Mouse (Mus musculus): ENCODE data around the gene Dkkl1. TPM values are rescaled to one million over a fixed set of nuclear protein-coding genes. Genes with fewer than 3 reads are reported as not detected.

Dkkl1 gene
- polyA plus RNA-seq, 1 experiment from 2014 or later = 1.5 TPM

DNA sequence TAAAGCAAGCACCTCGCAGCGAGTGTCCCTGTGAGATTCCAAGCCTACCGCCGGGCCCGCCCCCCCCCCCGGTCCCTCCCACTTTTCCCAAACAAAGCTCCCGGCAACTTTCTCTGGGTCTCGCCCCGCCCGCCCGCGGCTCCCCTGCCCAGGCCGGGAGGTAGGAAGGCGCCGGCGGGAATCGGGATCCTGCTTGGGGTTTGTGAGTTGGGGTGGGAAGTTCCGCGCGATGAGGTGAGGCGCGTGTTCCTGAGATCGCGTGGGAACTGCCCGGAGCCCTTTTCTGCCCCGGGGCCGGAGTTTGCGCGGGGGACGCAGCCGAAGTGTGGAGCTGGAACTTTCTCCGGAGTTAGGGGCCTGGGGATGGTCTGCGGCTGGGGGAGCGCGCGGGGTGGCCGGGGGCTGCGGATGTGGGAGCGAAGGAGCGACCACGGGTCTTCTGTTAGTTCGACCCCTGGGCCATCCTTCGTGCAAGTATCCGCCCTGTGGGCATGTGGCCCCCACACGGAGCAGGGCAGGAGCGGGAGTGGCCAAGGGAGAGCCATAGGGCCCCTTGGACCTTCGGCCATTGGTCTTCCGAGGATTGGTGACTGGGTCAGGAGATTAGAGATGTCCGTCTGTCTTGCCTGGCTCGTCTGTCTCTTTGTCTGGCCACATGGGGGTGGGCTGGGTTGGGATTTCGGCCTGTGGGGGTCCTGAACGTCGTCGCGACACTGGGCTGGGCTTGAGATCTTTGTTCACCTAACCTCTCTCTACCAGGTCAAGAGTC, 3.9 kb upstream of the Dkkl1 start, which contains the start of gene Tead2:
Gene Tead2, plus strand, starts transcription at position 81 of the 769 bp plus-strand sequence.
- Histone ChIP-seq H3K9me3 (replicated peaks; ENCODE audit: control insufficient read depth, low read length) (no peaks in the 10 kb centered on the region), H3K27me3 (ENCODE audit: control insufficient read depth, insufficient read depth, low read depth, low read length) (peaks cover 19% of the 10 kb centered on the region), H3K4me2 (ENCODE audit: low read depth, low read length) (peak within 1 kb of the TSS; percentile 65), H3K9ac (ENCODE audit: low read depth, low read length) (peak within 1 kb of the TSS; percentile 51), H3K27ac (ENCODE audit: low read length) (peak within 1 kb of the TSS; percentile 37; the same call in 1 of the 2 replicates), H3K4me1 (ENCODE audit: control insufficient read depth, low read depth, low read length) (peaks cover 19% of the 10 kb centered on the region), H3K4me3 (ENCODE audit: low read depth, low read length) (peak within 1 kb of the TSS; percentile 55), H3K36me3 (ENCODE audit: control insufficient read depth, insufficient read depth) (no peaks in the 10 kb centered on the region)
- 3% methylated on average over 55 of the region's 55 CpGs for WGBS (ENCODE audit: insufficient replicate concordance)
- peak; percentile 23; the same call in 1 of the 2 replicates for ATAC-seq (ENCODE audit: low read depth)

DNA sequence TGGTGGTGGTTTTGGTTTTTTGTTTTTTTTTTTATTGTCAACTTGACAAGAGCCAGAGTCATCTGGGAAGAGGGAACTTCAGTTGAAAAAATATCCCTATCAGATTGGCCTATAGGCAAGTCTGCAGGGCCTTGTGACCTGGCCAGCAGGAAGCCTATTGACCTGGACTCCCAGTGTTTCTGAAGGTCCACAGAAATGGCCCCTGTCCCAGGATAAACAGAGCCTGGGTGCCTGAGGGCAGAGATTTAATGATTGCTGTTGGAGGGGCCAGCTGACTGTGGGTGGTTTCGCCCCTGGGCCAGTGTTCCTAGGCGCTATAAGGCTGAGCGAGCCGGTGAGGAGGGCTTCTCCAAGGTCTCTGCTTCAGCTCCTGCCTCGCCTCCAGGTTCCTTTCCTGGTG, 1.8 kb upstream of the Dkkl1 start:
- Histone ChIP-seq H3K9ac (ENCODE audit: low read depth, low read length) (no peak overlapping the region), H3K9me3 (replicated peaks; ENCODE audit: control insufficient read depth, low read length) (no peaks in the 10 kb centered on the region), H3K4me1 (ENCODE audit: control insufficient read depth, low read depth, low read length) (peaks cover 19% of the 10 kb centered on the region), H3K36me3 (ENCODE audit: control insufficient read depth, insufficient read depth) (no peaks in the 10 kb centered on the region), H3K4me2 (ENCODE audit: low read depth, low read length) (no peak overlapping the region), H3K27ac (ENCODE audit: low read length) (no peak overlapping the region), H3K27me3 (ENCODE audit: control insufficient read depth, insufficient read depth, low read depth, low read length) (peaks cover 19% of the 10 kb centered on the region), H3K4me3 (ENCODE audit: low read depth, low read length) (no peak overlapping the region)
- ATAC-seq (ENCODE audit: low read depth) = peak; percentile 66
- 67% methylated on average over 5 of the region's 5 CpGs for WGBS (ENCODE audit: insufficient replicate concordance)

DNA sequence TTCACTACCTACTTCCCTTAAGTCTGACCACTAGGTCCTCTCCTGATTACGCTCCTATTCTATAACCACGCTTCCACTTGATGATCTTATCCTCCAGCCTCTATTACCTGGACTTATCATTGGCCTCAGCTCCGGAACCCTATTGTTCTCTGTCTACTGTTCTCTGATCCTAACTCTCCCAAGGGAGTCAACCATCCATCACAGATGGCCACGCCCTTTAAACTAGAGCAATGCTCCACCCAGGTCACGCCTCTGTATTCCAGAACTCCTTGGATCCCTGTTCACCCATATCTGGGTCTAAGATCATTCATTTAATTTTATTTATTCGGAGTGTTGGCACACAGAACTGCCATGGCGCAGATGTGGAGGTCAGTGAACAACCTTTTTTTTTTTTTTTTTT, 409 bp upstream of the Dkkl1 start:
- Histone ChIP-seq H3K27me3 (ENCODE audit: control insufficient read depth, insufficient read depth, low read depth, low read length) (peaks cover 19% of the 10 kb centered on the region), H3K9ac (ENCODE audit: low read depth, low read length) (no peak overlapping the region), H3K9me3 (replicated peaks; ENCODE audit: control insufficient read depth, low read length) (no peaks in the 10 kb centered on the region), H3K4me2 (ENCODE audit: low read depth, low read length) (peak overlapping the region; percentile 44), H3K4me1 (ENCODE audit: control insufficient read depth, low read depth, low read length) (peaks cover 19% of the 10 kb centered on the region), H3K27ac (ENCODE audit: low read length) (no peak overlapping the region), H3K4me3 (ENCODE audit: low read depth, low read length) (no peak overlapping the region), H3K36me3 (ENCODE audit: control insufficient read depth, insufficient read depth) (no peaks in the 10 kb centered on the region)
- 57% methylated on average over 7 of the region's 7 CpGs for WGBS (ENCODE audit: insufficient replicate concordance)
- ATAC-seq (ENCODE audit: low read depth) = no peak

DNA sequence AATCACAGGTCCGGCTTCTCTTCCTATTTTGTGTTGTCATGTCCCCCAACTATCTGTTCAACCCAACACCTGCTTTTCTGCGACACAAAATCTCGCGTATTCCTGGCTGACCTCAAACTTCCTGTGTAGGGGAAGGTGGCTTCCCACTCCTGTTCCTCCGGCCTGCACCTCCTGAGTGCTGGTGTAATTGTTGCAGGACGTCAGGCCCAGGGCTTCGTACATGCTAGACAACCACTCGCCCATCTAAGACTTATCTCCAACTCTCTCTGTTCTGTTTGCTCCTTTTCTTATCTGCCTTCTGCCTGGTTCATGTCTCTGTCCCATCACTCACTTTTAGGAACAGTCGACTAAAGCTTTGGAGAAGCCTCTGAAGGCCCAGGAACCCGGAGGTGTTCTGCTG, 877 bp downstream of the Dkkl1 start:
- Histone ChIP-seq H3K27me3 (ENCODE audit: control insufficient read depth, insufficient read depth, low read depth, low read length) (peaks cover 14% of the 10 kb centered on the region), H3K27ac (ENCODE audit: low read length) (no peak overlapping the region), H3K9me3 (replicated peaks; ENCODE audit: control insufficient read depth, low read length) (no peaks in the 10 kb centered on the region), H3K4me2 (ENCODE audit: low read depth, low read length) (peak overlapping the region; percentile 44), H3K4me1 (ENCODE audit: control insufficient read depth, low read depth, low read length) (peaks cover 19% of the 10 kb centered on the region), H3K9ac (ENCODE audit: low read depth, low read length) (no peak overlapping the region), H3K36me3 (ENCODE audit: control insufficient read depth, insufficient read depth) (no peaks in the 10 kb centered on the region), H3K4me3 (ENCODE audit: low read depth, low read length) (peak overlapping the region; percentile 32)
- WGBS (ENCODE audit: insufficient replicate concordance) = 15% methylated on average over 10 of the region's 10 CpGs
- no peak for ATAC-seq (ENCODE audit: low read depth)

DNA sequence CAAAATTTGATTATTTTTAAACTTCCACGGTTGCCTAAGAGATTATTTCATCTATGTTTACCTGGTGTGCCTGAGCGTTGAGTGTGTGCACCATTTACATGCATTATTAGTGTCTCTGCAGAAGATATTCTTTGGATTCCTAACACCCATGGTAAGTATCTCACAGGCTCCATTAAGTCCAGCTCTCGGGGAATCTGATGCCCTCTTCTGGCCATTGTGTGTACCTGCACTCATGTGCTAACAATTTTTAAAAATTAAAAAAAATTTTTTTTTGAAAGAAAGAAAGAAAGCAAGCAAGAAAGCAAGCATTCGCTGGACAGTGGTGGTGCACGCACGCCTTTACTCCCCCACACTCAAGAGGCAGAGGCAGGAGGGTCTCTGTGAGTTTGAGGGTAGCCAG, 3.7 kb downstream of the Dkkl1 start:
- Histone ChIP-seq H3K4me3 (ENCODE audit: low read depth, low read length) (no peak overlapping the region), H3K27ac (ENCODE audit: low read length) (no peak overlapping the region), H3K4me2 (ENCODE audit: low read depth, low read length) (no peak overlapping the region), H3K27me3 (ENCODE audit: control insufficient read depth, insufficient read depth, low read depth, low read length) (peaks cover 3% of the 10 kb centered on the region; the same call in 1 of the 2 replicates), H3K9me3 (replicated peaks; ENCODE audit: control insufficient read depth, low read length) (no peaks in the 10 kb centered on the region), H3K9ac (ENCODE audit: low read depth, low read length) (no peak overlapping the region), H3K4me1 (ENCODE audit: control insufficient read depth, low read depth, low read length) (peaks cover 19% of the 10 kb centered on the region), H3K36me3 (ENCODE audit: control insufficient read depth, insufficient read depth) (no peaks in the 10 kb centered on the region)
- WGBS (ENCODE audit: insufficient replicate concordance) = 70% methylated on average over 6 of the region's 6 CpGs
- no peak for ATAC-seq (ENCODE audit: low read depth)

DNA sequence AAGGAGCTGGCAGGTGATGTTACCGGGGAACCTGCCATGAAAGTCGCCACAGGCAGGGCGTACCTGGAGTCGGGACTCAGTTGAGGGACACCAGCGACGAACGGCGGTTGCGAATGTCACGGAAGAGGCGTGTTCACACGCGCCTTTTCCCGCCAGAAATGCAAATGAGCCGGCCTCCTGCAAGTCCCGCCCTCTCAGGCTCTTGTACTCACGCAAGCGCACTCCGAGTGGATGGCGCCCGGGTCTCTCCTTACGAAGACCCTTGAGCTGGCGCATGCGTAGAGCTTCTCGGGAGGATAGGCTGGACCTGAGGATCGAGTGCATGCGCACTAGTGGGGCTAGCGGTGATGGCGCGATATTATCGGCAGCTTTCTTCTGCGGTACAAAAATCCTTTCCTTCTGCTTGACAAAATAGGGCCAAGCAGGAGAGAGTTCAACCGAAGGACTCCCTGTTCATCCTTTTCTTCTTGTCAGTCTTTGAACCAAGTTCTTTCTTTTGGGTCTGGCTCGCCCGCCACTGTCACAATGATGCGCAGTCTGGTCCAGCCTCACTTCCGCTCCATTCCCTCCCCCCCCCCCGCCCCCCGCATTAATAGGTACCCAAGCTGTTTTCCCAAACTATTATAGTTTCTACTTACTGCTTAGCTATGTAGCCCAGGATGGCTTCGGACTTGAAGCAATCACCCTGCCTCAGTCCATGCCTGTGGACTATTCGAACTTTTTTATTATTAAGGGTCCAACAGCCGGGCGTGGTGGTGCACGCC, 7.4 kb downstream of the Dkkl1 start, which contains the start of gene Ccdc155:
Gene Ccdc155, minus strand, starts transcription at position 513 of the 764 bp plus-strand sequence.
- WGBS (ENCODE audit: insufficient replicate concordance) = 5% methylated on average over 44 of the region's 44 CpGs
- peak within 1 kb of the TSS; percentile 56 for H3K4me3 ChIP-seq (ENCODE audit: low read depth, low read length)
- H3K27ac ChIP-seq (ENCODE audit: low read length) = no peak within 1 kb of the TSS
- peak; percentile 91 for ATAC-seq (ENCODE audit: low read depth)
- H3K9me3 ChIP-seq (replicated peaks; ENCODE audit: control insufficient read depth, low read length) = no peaks in the 10 kb centered on the region
- 0 out of 2 replicates have a peak within 1 kb of the TSS, but pooled peaks have one; percentile 1 for H3K9ac ChIP-seq (ENCODE audit: low read depth, low read length)
- H3K4me2 ChIP-seq (ENCODE audit: low read depth, low read length) = peak within 1 kb of the TSS; percentile 57
- peaks cover 5% of the 10 kb centered on the region; the same call in 1 of the 2 replicates for H3K4me1 ChIP-seq (ENCODE audit: control insufficient read depth, low read depth, low read length)
- H3K27me3 ChIP-seq (ENCODE audit: control insufficient read depth, insufficient read depth, low read depth, low read length) = no peaks in the 10 kb centered on the region
- no peaks in the 10 kb centered on the region for H3K36me3 ChIP-seq (ENCODE audit: control insufficient read depth, insufficient read depth)

DNA sequence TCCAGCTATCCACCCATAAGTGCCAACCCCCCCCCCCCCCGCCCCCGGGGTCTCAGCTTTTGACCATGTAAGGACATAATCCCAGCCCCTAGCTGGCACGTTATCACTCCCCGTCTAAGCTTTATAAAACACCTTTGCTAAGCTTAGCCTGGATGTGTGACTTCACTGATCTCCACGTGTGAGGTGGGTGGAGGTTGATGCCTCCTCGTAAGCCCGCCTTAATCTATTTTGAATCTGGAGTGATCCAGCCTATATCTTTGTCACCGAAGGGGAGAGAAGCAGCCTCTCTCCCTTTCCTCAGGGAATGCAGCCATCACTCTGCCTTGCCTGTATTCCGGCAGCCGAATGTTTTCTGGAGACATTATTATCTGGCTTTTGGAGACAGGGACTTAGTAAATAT, 9.3 kb downstream of the Dkkl1 start:
- Histone ChIP-seq H3K4me3 (ENCODE audit: low read depth, low read length) (no peak overlapping the region), H3K27me3 (ENCODE audit: control insufficient read depth, insufficient read depth, low read depth, low read length) (no peaks in the 10 kb centered on the region), H3K4me2 (ENCODE audit: low read depth, low read length) (no peak overlapping the region), H3K9ac (ENCODE audit: low read depth, low read length) (no peak overlapping the region), H3K4me1 (ENCODE audit: control insufficient read depth, low read depth, low read length) (peaks cover 5% of the 10 kb centered on the region; the same call in 1 of the 2 replicates), H3K9me3 (replicated peaks; ENCODE audit: control insufficient read depth, low read length) (no peaks in the 10 kb centered on the region), H3K27ac (ENCODE audit: low read length) (no peak overlapping the region), H3K36me3 (ENCODE audit: control insufficient read depth, insufficient read depth) (no peaks in the 10 kb centered on the region)
- ATAC-seq (ENCODE audit: low read depth) = no peak
- 42% methylated on average over 10 of the region's 10 CpGs for WGBS (ENCODE audit: insufficient replicate concordance)

DNA sequence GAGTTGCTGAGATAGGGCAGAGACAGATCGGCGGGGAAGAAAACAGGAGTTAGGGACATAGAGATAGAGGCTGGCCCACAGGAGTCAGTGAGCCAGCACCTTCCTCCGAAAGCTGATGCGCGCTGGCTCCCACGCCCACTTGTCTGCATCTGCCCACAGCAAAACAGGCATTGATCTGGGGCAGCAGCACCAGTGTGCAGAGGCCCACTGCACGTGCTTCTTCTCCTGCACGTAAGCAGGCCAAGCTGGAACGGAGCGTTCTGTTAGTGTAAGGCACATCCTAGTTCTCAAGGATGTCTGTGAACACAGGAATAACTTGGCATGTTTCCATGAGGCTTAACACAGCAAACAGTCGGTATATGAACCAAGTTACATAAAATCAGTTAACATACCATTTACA, 13.0 kb downstream of the Dkkl1 start:
- 68% methylated on average over 11 of the region's 11 CpGs for WGBS (ENCODE audit: insufficient replicate concordance)
- H3K36me3 ChIP-seq (ENCODE audit: control insufficient read depth, insufficient read depth) = no peaks in the 10 kb centered on the region
- no peaks in the 10 kb centered on the region; the same call in 1 of the 2 replicates for H3K27me3 ChIP-seq (ENCODE audit: control insufficient read depth, insufficient read depth, low read depth, low read length)
- no peaks in the 10 kb centered on the region for H3K9me3 ChIP-seq (replicated peaks; ENCODE audit: control insufficient read depth, low read length)
- H3K27ac ChIP-seq (ENCODE audit: low read length) = no peak overlapping the region
- no peak overlapping the region for H3K9ac ChIP-seq (ENCODE audit: low read depth, low read length)
- no peak overlapping the region for H3K4me2 ChIP-seq (ENCODE audit: low read depth, low read length)
- no peaks in the 10 kb centered on the region for H3K4me1 ChIP-seq (ENCODE audit: control insufficient read depth, low read depth, low read length)
- no peak overlapping the region for H3K4me3 ChIP-seq (ENCODE audit: low read depth, low read length)
- no peak for ATAC-seq (ENCODE audit: low read depth)

DNA sequence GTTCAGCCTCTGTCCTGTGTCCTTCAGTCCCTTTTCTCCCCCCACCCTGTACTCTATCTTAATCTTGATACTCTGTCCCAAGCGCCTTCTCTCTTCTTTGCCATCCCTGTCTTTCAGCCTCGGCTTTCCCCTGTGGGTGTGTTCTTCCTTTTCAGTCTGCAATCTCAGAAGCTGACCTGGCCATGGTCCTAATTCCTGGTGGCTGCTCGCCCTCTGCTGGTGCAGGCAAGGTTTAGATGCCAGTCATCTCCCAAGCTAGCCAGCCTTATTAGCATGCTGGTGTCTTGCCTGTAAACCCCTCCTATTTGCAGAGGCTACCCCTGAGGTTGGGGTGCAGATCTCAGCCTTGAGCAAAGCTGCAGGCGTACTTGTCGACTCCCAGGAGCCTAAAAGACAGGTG, 13.5 kb downstream of the Dkkl1 start:
- no peak for ATAC-seq (ENCODE audit: low read depth)
- Histone ChIP-seq H3K4me3 (ENCODE audit: low read depth, low read length) (no peak overlapping the region), H3K27me3 (ENCODE audit: control insufficient read depth, insufficient read depth, low read depth, low read length) (no peaks in the 10 kb centered on the region; the same call in 1 of the 2 replicates), H3K27ac (ENCODE audit: low read length) (no peak overlapping the region), H3K4me2 (ENCODE audit: low read depth, low read length) (no peak overlapping the region), H3K9ac (ENCODE audit: low read depth, low read length) (no peak overlapping the region), H3K4me1 (ENCODE audit: control insufficient read depth, low read depth, low read length) (no peaks in the 10 kb centered on the region), H3K9me3 (replicated peaks; ENCODE audit: control insufficient read depth, low read length) (no peaks in the 10 kb centered on the region), H3K36me3 (ENCODE audit: control insufficient read depth, insufficient read depth) (no peaks in the 10 kb centered on the region)
- WGBS (ENCODE audit: insufficient replicate concordance) = 6% methylated on average over 5 of the region's 5 CpGs
